Mouse (Mus musculus): ENCODE data around the gene Kansl2.

DNA sequence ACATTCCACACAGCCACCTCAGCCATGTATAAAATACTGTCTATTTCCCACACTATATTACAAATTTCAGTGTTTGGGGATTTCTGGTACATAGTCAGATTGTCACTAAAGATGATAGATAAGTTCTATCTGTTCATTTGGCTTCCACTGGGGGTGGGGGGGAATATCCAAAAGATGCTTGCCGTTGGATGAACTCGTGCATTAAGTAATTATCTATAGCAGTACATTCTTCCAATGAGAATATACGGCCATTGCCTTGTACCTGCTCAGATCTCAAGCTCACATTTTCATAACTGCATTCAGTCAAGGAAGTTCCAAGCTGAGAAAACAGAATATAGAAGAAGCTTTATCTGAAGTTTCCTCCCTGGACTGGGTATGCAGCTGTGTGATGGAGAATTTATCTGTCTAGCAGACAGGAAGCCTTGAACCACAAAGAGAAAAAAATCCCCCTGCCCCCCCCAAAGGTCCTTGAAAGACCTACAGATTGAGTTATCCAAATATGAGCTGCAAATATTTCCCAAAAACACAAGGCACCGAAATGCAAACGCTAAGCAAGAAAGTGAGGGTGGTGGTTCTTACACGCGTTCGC lies 47.5 kb downstream of the Kansl2 start:
- no peak for TF ChIP-seq NRF1 (IDR thresholded peaks at IDR 0.05; ENCODE audit: low read depth, low read length)
- TF ChIP-seq EP300 (IDR thresholded peaks at IDR 0.05; ENCODE audit: low read length), result no peak
- no peak for TF ChIP-seq RAD21 (IDR thresholded peaks at IDR 0.05; ENCODE audit: low read depth, low read length)
- no peak for TF ChIP-seq ZC3H11A (IDR thresholded peaks at IDR 0.05; ENCODE audit: low read depth, low read length)
- no peak for TF ChIP-seq ZMIZ1 (IDR thresholded peaks at IDR 0.05; ENCODE audit: low read depth, low read length)
- no peak for TF ChIP-seq HCFC1 (IDR thresholded peaks at IDR 0.05; ENCODE audit: low read depth, low read length)
- no peak for TF ChIP-seq RCOR1 (conservative IDR thresholded peaks at IDR 0.05; ENCODE audit: low read depth, low read length)
- TF ChIP-seq USF1 (IDR thresholded peaks at IDR 0.05; ENCODE audit: low read depth, low read length), result no peak
- TF ChIP-seq E2F4 (IDR thresholded peaks at IDR 0.05; ENCODE audit: insufficient replicate concordance, low read depth, low read length), result no peak
- no peak for TF ChIP-seq POLR2AphosphoS2 (IDR thresholded peaks at IDR 0.05; ENCODE audit: low read depth, low read length)
- TF ChIP-seq CTCF (conservative IDR thresholded peaks at IDR 0.05 in 1 of 2, IDR thresholded peaks at IDR 0.05 in 1 of 2; ENCODE audit: low read depth in 2 of 2, low read length in 2 of 2), result no peak
- no peak for TF ChIP-seq KAT2A (IDR thresholded peaks at IDR 0.05; ENCODE audit: insufficient replicate concordance, low read length)
- TF ChIP-seq MAX (IDR thresholded peaks at IDR 0.05; ENCODE audit: low read length), result no peak
- no peak for TF ChIP-seq POLR2A (IDR thresholded peaks at IDR 0.05; ENCODE audit: low read depth, low read length)
